Mouse (Mus musculus): ENCODE measurements around the gene Tet2. TPM values are rescaled to one million over a fixed set of nuclear protein-coding genes. Genes with fewer than 3 reads are reported as not detected.
A peak's percentile ranks its signal among the peaks of the same experiment; 100 is the strongest.

The Tet2 gene
- polyA plus RNA-seq, 1 experiment from 2014 or later, result 14.5 TPM

GRCm38 (mm10) chr3:133563503-133564205 is 18.7 kb upstream of the Tet2 start:
- Histone ChIP-seq H3K36me3 (no peaks in the 10 kb centered on the region), H3K9me3 (no peaks in the 10 kb centered on the region), H3K27ac (no peak overlapping the region), H3K27me3 (replicated peaks) (no peaks in the 10 kb centered on the region), H3K9ac (no peak overlapping the region), H3K4me1 (no peaks in the 10 kb centered on the region), H3K4me2 (no peak overlapping the region), H3K4me3 (replicated peaks) (no peak overlapping the region)
- 63% methylated on average over 2 of the region's 2 CpGs for WGBS
- no peak for ATAC-seq (ENCODE audit: insufficient read depth, low FRiP score, low read depth)

DNA sequence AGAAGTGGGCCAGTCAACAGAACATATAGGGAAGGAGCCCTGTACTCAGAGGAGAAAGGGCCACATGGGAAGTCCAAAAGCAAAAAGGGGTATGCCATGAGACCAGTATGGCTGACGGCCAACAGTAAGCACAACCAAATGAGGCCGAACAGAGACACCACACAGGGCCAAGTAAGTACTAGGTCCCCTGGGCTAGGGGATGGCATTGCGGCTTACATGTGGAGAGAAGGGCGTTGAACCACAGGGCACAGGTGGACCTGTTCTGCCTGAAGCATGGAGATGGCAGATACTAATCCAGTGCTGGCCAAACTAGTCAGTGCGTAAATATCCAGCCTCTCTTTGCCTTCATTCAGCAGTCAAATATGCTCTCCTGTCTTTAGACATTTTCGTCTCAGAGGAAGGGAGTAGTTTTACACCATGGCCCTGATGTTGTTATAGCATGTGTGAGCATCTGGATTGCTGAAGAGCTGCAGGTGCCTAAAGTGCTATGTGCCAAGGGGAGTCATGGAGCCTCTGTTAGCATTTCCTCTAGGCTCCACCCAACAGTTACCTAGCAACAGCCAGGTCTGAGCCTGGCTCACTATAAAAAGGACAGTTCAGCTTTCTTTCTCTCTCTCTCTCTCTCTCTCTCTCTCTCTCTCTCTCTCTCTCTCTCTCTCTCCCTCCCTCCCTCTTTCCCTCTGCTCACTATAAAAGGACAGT is 14.6 kb upstream of the Tet2 start:
- WGBS, result 85% methylated on average over 6 of the region's 6 CpGs
- ATAC-seq (ENCODE audit: insufficient read depth, low FRiP score, low read depth), result no peak
- H3K9ac ChIP-seq, result no peak overlapping the region
- no peak overlapping the region for H3K4me2 ChIP-seq
- H3K4me1 ChIP-seq, result no peaks in the 10 kb centered on the region
- H3K4me3 ChIP-seq (replicated peaks), result no peak overlapping the region
- H3K36me3 ChIP-seq, result no peaks in the 10 kb centered on the region
- no peaks in the 10 kb centered on the region for H3K27me3 ChIP-seq (replicated peaks)
- no peak overlapping the region for H3K27ac ChIP-seq
- H3K9me3 ChIP-seq, result no peaks in the 10 kb centered on the region

DNA sequence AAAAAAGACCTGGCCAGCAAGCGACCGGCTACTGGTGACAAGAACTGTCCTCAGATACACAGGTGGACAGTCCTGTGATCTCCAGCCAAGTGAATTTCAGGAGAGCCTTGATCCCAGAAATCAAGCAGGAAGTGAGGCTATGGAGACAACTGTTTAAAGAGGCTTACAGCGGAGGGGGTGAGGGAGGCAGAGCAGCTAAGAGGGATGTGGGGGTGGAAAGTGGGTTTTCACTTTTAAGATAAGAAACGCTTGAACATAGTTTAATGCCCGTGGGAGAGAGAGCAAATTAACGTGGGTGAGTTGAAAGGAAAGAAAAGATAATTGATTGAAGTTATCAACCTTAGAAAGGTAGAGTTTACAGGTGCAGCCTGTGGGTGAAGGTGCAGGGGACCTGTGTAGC is 12.7 kb upstream of the Tet2 start:
- Histone ChIP-seq H3K27ac (no peak overlapping the region), H3K9me3 (no peaks in the 10 kb centered on the region), H3K27me3 (replicated peaks) (no peaks in the 10 kb centered on the region), H3K4me2 (no peak overlapping the region), H3K4me1 (no peaks in the 10 kb centered on the region), H3K9ac (no peak overlapping the region), H3K4me3 (replicated peaks) (no peak overlapping the region), H3K36me3 (no peaks in the 10 kb centered on the region)
- ATAC-seq (ENCODE audit: insufficient read depth, low FRiP score, low read depth), result no peak
- WGBS, result 36% methylated on average over 6 of the region's 6 CpGs

- Histone ChIP-seq H3K4me3 (replicated peaks) (no peak overlapping the region), H3K36me3 (no peaks in the 10 kb centered on the region), H3K4me2 (no peak overlapping the region), H3K4me1 (no peaks in the 10 kb centered on the region), H3K27me3 (replicated peaks) (no peaks in the 10 kb centered on the region), H3K9me3 (no peaks in the 10 kb centered on the region), H3K9ac (no peak overlapping the region), H3K27ac (no peak overlapping the region)
- 79% methylated on average over 7 of the region's 7 CpGs for WGBS
- ATAC-seq (ENCODE audit: insufficient read depth, low FRiP score, low read depth), result no peak
These were observed 12.2 kb upstream of the Tet2 start for GRCm38 (mm10) chr3:133557154-133557553.

DNA sequence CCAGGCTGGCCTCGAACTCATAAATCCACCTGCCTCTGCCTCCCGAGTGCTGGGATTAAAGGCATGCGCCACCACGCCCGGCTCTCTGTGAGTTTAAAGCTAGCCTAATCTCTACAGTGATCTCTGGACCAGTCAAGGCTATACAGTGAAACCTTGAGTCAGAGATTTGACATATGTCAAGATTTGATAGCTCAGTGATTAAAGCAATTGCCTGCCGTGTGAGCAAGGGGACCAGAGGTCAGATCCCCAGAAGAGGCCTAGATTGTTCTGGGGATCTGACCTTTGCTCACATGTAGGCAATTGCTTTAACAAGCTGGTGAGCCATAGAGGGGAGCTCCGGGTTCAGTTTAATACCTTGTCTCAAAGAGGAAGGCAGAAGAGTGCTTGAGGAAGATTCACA is 10.4 kb upstream of the Tet2 start:
- 81% methylated on average over 7 of the region's 7 CpGs for WGBS
- Histone ChIP-seq H3K36me3 (no peaks in the 10 kb centered on the region), H3K27ac (no peak overlapping the region), H3K9ac (no peak overlapping the region), H3K4me1 (no peaks in the 10 kb centered on the region), H3K9me3 (no peaks in the 10 kb centered on the region), H3K4me2 (no peak overlapping the region), H3K4me3 (replicated peaks) (no peak overlapping the region), H3K27me3 (replicated peaks) (no peaks in the 10 kb centered on the region)
- no peak for ATAC-seq (ENCODE audit: insufficient read depth, low FRiP score, low read depth)

DNA sequence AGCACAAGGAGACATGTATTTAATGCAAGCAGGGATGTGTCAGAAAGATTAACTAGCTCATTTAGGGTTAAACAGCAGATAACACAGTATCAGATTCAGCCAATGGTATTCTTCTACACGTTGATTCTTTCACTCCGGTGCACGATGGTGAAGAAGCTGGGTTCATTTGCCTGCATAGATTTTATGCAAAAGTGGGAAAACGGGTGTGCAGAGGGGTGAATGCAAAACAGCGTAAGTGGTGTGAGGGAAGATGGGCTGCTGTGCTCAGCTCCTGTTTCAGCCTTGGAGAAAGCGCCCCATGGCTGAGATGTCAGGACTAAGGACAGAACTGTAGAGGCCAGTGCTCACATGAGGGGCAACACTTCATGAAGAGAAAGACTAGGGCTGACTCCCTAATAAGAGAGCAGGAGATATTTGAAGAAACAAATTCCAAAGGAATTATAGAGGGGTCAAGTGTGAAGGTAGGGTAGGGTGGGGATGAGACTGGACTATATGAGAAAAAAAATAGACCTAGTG is 9.7 kb upstream of the Tet2 start:
- no peak overlapping the region for H3K9ac ChIP-seq
- H3K4me2 ChIP-seq, result no peak overlapping the region
- H3K27me3 ChIP-seq (replicated peaks), result no peaks in the 10 kb centered on the region
- H3K4me3 ChIP-seq (replicated peaks), result no peak overlapping the region
- no peaks in the 10 kb centered on the region for H3K4me1 ChIP-seq
- no peak overlapping the region for H3K27ac ChIP-seq
- H3K36me3 ChIP-seq, result no peaks in the 10 kb centered on the region
- no peak for ATAC-seq (ENCODE audit: insufficient read depth, low FRiP score, low read depth)
- 64% methylated on average over 6 of the region's 6 CpGs for WGBS
- H3K9me3 ChIP-seq, result no peaks in the 10 kb centered on the region

- H3K27ac ChIP-seq, result no peak overlapping the region
- H3K27me3 ChIP-seq (replicated peaks), result no peaks in the 10 kb centered on the region
- H3K36me3 ChIP-seq, result no peaks in the 10 kb centered on the region
- H3K9me3 ChIP-seq, result no peaks in the 10 kb centered on the region
- WGBS, result 86% methylated on average over 4 of the region's 4 CpGs
- H3K4me1 ChIP-seq, result no peaks in the 10 kb centered on the region
- no peak overlapping the region for H3K4me2 ChIP-seq
- ATAC-seq (ENCODE audit: insufficient read depth, low FRiP score, low read depth), result no peak
- no peak overlapping the region for H3K4me3 ChIP-seq (replicated peaks)
- H3K9ac ChIP-seq, result no peak overlapping the region
These were observed 9.2 kb upstream of the Tet2 start for GRCm38 (mm10) chr3:133554092-133554491.

DNA sequence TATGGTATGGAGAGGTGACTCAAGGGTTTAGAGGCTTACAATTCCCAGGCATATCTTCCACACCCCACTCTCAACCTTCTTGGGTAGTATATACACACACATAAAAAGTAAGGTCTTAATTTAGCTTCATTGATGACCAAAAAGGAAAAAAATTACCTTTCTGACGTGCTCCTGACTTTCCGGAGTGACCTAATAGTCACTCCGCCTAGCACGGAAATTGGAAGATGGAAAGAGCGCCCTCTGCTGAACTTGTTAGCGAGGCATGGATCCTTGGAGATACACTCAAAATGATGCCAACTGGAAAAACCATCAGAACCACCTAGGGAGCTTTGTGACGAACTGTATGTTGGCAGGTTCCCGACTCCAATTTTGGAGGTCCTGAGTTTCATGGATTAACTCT is 7.0 kb upstream of the Tet2 start:
- WGBS, result 75% methylated on average over 8 of the region's 8 CpGs
- no peak overlapping the region for H3K9ac ChIP-seq
- no peak for ATAC-seq (ENCODE audit: insufficient read depth, low FRiP score, low read depth)
- H3K9me3 ChIP-seq, result no peaks in the 10 kb centered on the region
- no peaks in the 10 kb centered on the region for H3K4me1 ChIP-seq
- H3K27me3 ChIP-seq (replicated peaks), result no peaks in the 10 kb centered on the region
- no peak overlapping the region for H3K27ac ChIP-seq
- H3K4me3 ChIP-seq (replicated peaks), result no peak overlapping the region
- no peak overlapping the region for H3K4me2 ChIP-seq
- no peaks in the 10 kb centered on the region for H3K36me3 ChIP-seq

DNA sequence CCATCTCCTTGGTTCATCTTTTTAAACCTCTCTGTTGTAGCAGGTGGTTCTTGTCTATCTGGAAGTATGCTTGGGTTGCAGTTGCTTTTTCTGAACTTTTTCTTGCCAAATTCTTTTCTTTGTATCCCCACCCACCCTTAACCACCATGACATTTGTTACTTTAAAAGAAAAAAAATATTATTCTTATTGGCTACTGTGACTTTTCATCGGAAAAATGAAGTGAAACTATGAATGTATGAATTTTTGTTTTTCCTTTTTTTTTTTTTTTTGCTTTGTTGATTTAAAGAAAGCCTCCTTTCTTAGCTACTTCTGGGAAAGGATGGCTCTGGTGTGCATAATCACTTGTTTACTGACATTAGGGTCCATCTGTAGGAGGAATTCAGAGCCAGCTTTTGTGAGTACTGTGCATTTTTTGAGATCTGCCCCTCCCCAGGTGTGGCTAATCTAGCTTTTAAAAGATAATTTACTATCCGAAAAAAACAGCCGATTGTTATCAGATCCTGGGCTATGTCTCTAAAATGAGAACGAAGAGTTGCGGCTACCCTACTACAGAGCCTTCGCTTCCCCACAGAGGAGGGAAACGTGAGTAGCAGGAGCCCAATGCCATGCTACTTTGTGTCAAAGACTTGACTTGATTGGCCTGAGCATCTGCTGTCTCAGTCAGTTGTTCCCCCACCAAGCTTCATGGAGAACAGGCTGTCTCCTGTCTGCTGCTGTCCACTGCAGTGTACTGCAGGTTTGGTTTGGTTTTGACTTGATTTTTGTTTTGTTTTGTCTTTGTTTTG is 4.6 kb upstream of the Tet2 start:
- ATAC-seq (ENCODE audit: insufficient read depth, low FRiP score, low read depth), result no peak
- H3K9me3 ChIP-seq, result no peaks in the 10 kb centered on the region

GRCm38 (mm10) chr3:133548613-133549012 is 3.7 kb upstream of the Tet2 start:
- no peak for ATAC-seq (ENCODE audit: insufficient read depth, low FRiP score, low read depth)
- no peak overlapping the region for H3K4me3 ChIP-seq (replicated peaks)
- no peak overlapping the region for H3K9ac ChIP-seq
- WGBS, result 68% methylated on average over 2 of the region's 2 CpGs
- no peaks in the 10 kb centered on the region for H3K9me3 ChIP-seq
- no peaks in the 10 kb centered on the region for H3K36me3 ChIP-seq
- no peak overlapping the region for H3K4me2 ChIP-seq
- H3K4me1 ChIP-seq, result no peaks in the 10 kb centered on the region
- H3K27me3 ChIP-seq (replicated peaks), result no peaks in the 10 kb centered on the region
- H3K27ac ChIP-seq, result no peak overlapping the region

More for the DNA sequence above, 4.6 kb upstream of the Tet2 start:
- Histone ChIP-seq H3K9ac (no peak overlapping the region), H3K27ac (no peak overlapping the region), H3K4me3 (replicated peaks) (no peak overlapping the region), H3K4me2 (no peak overlapping the region), H3K4me1 (no peaks in the 10 kb centered on the region), H3K36me3 (no peaks in the 10 kb centered on the region), H3K27me3 (replicated peaks) (no peaks in the 10 kb centered on the region)
- 54% methylated on average over 7 of the region's 7 CpGs for WGBS

GRCm38 (mm10) chr3:133546790-133547189 is 1.9 kb upstream of the Tet2 start:
- no peak overlapping the region for H3K27ac ChIP-seq
- no peak overlapping the region for H3K4me3 ChIP-seq (replicated peaks)
- H3K4me1 ChIP-seq, result no peaks in the 10 kb centered on the region
- no peaks in the 10 kb centered on the region for H3K9me3 ChIP-seq
- no peak for ATAC-seq (ENCODE audit: insufficient read depth, low FRiP score, low read depth)
- no peaks in the 10 kb centered on the region for H3K36me3 ChIP-seq
- no peaks in the 10 kb centered on the region for H3K27me3 ChIP-seq (replicated peaks)
- H3K4me2 ChIP-seq, result no peak overlapping the region
- no peak overlapping the region for H3K9ac ChIP-seq
- 46% methylated on average over 2 of the region's 2 CpGs for WGBS

DNA sequence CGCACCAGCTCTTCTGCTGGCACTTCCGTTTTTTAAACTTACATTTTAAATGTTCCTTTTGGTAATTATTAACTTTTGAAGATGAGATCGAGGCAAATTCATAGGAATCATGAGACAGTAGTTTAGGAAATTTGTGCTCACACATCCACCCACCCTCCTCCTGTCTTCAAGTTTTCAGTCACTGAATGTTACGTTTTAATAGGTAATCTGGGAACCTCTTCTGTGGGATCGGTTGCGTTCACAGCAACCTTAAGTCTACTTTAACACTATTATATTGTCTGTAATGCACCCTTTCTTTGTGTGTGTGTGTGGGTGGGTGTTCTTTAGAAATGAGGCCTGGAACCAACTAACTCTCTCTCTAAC is 346 bp upstream of the Tet2 start:
- 16% methylated on average over 6 of the region's 6 CpGs for WGBS
- H3K9me3 ChIP-seq, result no peaks in the 10 kb centered on the region
- H3K9ac ChIP-seq, result no peak overlapping the region
- peak overlapping the region; percentile 98 for H3K27ac ChIP-seq
- no peaks in the 10 kb centered on the region for H3K36me3 ChIP-seq
- H3K4me1 ChIP-seq, result no peaks in the 10 kb centered on the region
- H3K4me3 ChIP-seq (replicated peaks), result peak overlapping the region; percentile 83
- peak overlapping the region; percentile 59 for H3K4me2 ChIP-seq
- no peaks in the 10 kb centered on the region for H3K27me3 ChIP-seq (replicated peaks)
- no peak for ATAC-seq (ENCODE audit: insufficient read depth, low FRiP score, low read depth)

Measured in stomach, embryonic 15.5 days (tissue).